Mouse (Mus musculus) cortical plate, adult 2 months (tissue): ENCODE measurements at regions not wholly inside any gene's neighbourhood (a gene's known extent, or its start where the extent isn't known, plus 50 kb on each side); places are given as distances from the start of the nearest gene placed in this dataset.

Experiments used
- CTCF ChIP-seq: fragments of 200-500 bp; IDR thresholded peaks from 2 replicates; pipeline ENCODE4 v1.5.1; 2011; ENCODE audit warnings: mild to moderate bottlenecking, control low read depth, low read length; ENCODE audit not compliant: insufficient read depth; ENCODE audit errors: extremely low read depth
- POLR2A ChIP-seq: fragments of 200-500 bp; IDR thresholded peaks from 2 replicates; pipeline ENCODE4 v1.6.1; 2011; ENCODE audit warnings: mild to moderate bottlenecking, low read length, control low read depth; ENCODE audit not compliant: insufficient read depth; ENCODE audit errors: extremely low read depth

DNA sequence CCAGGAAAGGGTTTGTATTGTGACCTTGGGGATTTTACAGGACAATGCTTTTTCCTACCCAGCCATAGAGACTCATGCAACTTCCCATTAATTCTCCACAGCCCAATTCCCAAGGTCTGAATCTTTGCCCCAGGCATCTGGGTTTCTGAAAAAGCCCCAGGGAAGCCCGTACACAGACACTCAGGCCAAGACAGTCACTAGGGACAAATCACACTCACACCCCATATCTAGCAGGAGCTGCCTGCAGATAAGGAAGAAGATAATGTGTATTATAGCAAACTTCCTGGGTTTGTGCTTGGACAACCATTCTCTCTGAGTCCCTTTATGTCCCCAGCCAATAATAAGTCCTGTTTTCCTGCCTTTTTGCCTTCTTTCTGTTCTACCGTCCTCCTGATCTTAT lies 305.0 kb upstream of the Clint1 start:
- TF ChIP-seq CTCF = no peak
- TF ChIP-seq POLR2A = no peak
